Mouse (Mus musculus) brown adipose tissue, adult 24 weeks (tissue): ENCODE measurements around the gene 1700069L16Rik. TPM values are rescaled to one million over a fixed set of nuclear protein-coding genes. Genes with fewer than 3 reads are reported as not detected.

Experiments used
- H3K27ac ChIP-seq: fragments of 200-500 bp; replicated peaks from 2 replicates; pipeline ENCODE4 v1.5.1; 2012; ENCODE audit warnings: low read depth, mild to moderate bottlenecking, low read length
- H3K4me1 ChIP-seq: fragments of 200-500 bp; 2 replicates; pipeline ENCODE4 v1.6.1; 2012; ENCODE audit warnings: low read length, mixed read lengths; ENCODE audit not compliant: control insufficient read depth, insufficient read depth, insufficient read length
- H3K4me3 ChIP-seq: fragments of 200-500 bp; 2 replicates; pipeline ENCODE4 v1.5.1; 2012; ENCODE audit warnings: low read depth, mild to moderate bottlenecking, low read length, moderate library complexity; ENCODE audit not compliant: insufficient read depth
- polyA plus RNA-seq: library from polyadenylated mRNA; stranded (reverse); fragments of >200 nt; gene quantifications from 2 replicates; pipeline ENCODE4 v1.2.4, GENCODE M21; 2012; ENCODE audit not compliant: missing spikeins, insufficient read depth, insufficient read length

Gene 1700069L16Rik
- not detected in 2 replicates for polyA plus RNA-seq

DNA sequence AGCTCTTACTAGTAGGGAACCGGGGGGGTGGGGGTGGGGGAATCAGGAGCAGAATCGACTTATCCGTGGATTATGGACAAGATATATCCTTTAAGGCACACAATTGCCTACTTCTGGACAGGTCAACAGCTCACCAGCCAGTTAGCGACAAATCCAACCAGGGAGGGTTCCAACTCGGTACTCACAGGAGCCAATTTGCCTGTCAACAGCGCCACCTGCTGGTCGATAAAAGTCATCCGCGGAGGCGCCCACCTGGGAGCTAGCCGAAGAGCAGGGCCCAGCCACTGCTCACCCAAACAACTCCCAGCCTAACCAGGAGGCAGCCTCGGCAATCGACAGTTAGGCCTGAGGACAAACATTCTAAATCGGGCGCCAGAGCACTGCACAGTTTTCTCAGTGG, at the start of gene 1700069L16Rik:
Gene 1700069L16Rik, minus strand, starts transcription at position 327 of the 400 bp plus-strand sequence.
- no peak within 1 kb of the TSS for H3K27ac ChIP-seq

DNA sequence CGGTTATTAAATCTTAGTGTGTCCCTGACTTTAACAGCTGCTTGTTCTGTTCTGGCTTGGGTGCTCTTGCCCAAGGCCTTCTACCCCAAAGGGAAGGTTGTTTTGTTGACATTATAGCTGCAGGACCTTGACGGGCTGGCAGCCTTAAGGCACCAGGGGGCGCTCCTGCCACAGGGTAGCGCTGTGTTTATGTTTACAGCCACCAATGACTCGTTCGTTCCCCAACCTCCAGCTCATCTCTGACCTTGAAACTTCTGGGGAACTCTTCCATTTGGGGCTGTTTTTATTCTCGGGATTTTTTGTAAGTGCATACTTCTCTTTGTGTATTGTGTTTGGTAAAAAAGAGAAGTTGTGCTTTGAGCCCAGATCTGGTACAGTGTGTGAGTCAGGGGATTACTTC, 49.1 kb upstream of the 1700069L16Rik start:
- no peak overlapping the region for H3K27ac ChIP-seq
- peaks cover 5% of the 10 kb centered on the region; the same call in 1 of the 2 replicates for H3K4me1 ChIP-seq
- peak overlapping the region; percentile 92 for H3K4me3 ChIP-seq

More for the DNA sequence above, at the start of gene 1700069L16Rik:
- Histone ChIP-seq H3K4me1 (no peaks in the 10 kb centered on the region), H3K4me3 (no peak within 1 kb of the TSS)

DNA sequence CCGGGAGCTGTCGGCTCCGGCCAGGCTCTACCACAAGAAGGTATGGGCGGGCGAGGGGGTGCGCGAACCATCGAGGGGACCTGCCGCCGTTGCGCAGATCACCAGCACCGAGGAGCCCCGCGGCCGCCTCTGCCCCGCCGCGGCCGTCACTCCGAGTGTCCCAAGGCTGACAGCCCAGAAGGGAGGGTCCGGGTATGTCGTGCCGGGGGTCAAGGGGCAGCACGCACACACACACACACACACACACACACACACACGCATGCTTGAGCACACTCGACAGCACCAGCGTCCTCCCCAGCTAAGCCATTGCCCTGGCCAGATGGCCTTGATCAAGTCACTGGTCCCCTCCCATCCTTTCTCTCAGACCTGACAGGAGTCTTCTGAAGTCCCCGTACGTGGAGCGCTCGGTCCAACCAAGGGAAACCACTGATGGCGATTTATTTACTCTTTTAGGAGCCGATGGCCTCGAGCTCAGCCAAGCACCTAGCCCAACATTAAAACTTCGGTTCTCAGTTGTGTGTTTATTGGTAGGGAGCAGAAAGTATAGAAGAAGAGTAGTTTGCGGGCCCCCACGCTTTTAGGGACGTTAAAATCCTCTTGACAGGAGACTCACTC, 48.4 kb upstream of the 1700069L16Rik start:
- peaks cover 5% of the 10 kb centered on the region; the same call in 1 of the 2 replicates for H3K4me1 ChIP-seq
- peak overlapping the region; percentile 92 for H3K4me3 ChIP-seq
- peak overlapping the region; percentile 15; the same call in 1 of the 2 replicates for H3K27ac ChIP-seq

DNA sequence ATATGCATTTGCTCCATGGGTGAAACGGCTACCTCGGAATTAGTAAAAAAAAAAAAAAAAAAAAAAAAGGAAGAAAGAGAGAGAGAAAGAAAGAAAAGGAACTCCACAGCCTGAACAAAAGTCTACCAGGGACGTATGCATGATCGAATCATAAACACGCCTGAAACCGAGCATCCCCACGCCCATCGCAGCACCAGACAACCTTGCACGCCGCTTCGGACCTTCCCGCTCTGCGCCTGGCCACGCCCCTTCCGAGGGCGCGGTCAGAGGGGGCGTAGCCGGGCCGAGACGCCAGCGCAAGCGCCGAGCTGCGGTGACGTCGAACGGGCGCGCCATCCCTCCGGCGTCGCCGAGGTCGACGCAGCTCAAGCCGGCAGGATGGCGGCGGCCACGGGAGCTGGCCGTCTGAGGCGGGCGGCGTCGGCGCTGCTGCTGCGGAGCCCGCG, 47.9 kb upstream of the 1700069L16Rik start, which contains the start of the genes Sart3 and Iscu:
Gene Sart3, minus strand, starts transcription at position 61 of the 446 bp plus-strand sequence.
Gene Iscu, plus strand, starts transcription at position 299 of the 446 bp plus-strand sequence.
- Histone ChIP-seq H3K4me1 (peaks cover 5% of the 10 kb centered on the region; the same call in 1 of the 2 replicates), H3K4me3 (peak within 1 kb of the TSS; percentile 93), H3K27ac (peak within 1 kb of the TSS; percentile 99)

DNA sequence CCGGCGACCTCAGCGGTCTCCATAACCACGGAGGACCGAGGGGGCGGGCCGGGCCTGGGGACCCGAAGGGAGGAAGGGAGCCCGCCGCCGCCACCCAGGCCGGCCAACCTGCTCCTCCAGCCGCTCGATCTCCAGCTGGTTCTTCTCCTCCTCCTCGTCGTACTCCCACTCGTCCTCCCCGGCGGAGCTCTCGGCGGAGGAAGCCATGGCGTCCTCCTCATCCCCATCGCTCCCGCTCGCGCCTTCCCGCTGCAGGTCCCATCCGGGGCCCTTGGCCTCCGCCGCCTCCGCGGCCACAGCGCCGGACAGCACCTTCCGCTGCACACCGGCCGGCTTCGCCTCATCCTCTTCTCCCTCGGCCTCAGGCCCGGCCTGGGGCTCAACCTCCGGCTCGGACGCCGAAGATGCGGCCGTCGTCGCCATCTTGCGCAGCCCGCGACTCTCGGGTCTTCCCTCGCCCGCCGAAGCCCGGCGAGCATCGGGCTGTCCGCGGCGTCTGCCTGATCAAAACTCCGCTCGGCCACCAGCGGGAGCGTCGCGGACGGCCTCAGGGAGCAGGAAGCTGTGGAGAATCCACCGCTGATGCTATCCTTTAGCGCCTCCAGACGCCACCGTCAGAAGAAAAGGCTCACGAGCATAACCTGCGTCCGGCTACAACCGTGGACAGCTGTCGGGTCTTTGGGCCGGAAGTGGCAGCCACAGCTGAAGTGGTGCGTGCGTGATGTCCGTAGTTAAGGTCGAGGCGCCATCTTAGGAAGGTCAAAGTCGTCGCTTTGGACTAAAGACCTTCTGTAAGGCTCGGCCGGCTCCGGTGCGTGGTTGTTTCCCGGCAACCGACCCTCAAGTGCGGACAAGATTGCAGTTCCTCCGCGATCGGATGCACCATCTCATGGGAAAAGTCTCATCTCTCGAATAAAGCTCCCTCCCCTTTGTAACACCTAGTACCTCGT, 46.9 kb upstream of the 1700069L16Rik start:
- H3K4me3 ChIP-seq: peak overlapping the region; percentile 93
- H3K4me1 ChIP-seq: peaks cover 5% of the 10 kb centered on the region; the same call in 1 of the 2 replicates
- peak overlapping the region; percentile 99 for H3K27ac ChIP-seq

DNA sequence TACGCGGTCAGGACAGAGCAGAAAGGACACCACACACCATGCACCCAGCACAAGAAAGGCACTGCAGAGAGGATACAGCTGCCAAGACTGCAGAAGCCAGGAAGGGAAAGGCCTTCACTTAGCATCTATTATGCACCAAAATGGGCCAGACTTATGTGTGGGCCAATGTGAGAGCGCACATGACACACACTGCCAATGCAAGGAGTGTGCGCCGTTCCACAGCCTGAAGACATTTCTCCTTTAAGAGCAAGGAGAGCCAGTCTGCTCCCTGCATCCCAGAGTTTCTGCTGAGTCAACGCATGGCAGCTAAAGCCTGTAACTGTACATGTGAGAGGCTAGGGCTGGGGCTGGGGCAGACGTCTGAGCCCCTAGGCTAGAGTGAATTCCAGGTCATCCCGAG, 44.2 kb upstream of the 1700069L16Rik start:
- H3K27ac ChIP-seq: no peak overlapping the region
- H3K4me3 ChIP-seq: no peak overlapping the region
- H3K4me1 ChIP-seq: peaks cover 5% of the 10 kb centered on the region; the same call in 1 of the 2 replicates

DNA sequence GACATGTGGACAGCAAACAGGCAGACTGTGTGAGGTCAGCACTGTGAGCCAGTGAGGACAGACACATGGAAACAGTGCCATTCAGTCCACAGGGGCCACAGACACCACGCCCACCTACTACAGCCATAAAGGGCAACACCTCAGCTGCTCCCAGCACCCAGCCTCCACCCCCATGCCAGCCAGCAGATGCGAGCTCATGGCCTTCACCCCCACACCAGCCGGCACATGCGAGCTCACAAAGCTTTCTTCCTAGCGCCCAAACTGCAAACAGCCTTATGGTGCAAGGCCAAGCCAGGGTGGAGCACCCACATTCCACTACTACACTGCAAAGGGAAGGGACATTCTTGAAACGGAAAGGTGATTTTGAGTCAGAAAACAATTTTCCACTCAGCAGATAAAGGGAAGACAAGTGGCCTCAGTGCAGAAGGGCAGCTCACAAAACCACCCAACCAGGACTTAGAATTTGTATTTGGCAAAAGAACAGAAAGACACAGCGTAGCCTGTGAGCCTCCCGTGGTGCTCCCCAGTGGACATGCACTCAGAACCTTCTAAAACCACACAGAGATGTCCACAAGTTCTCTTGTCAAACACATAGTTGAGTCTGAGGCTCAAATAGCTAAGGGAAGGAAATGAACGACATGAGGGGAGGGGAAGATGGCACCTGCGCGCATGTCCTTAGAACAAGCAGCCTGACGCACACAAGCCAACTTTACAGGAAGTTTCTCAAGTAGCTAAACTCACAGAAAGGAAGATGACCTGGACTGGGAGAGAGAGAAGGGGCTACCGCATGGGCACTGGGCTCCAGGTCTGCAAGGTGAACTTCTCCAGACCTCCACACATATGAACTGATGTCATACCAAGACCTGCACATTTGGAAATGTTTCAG, 41.3 kb upstream of the 1700069L16Rik start:
- no peak overlapping the region for H3K27ac ChIP-seq
- H3K4me3 ChIP-seq: no peak overlapping the region

DNA sequence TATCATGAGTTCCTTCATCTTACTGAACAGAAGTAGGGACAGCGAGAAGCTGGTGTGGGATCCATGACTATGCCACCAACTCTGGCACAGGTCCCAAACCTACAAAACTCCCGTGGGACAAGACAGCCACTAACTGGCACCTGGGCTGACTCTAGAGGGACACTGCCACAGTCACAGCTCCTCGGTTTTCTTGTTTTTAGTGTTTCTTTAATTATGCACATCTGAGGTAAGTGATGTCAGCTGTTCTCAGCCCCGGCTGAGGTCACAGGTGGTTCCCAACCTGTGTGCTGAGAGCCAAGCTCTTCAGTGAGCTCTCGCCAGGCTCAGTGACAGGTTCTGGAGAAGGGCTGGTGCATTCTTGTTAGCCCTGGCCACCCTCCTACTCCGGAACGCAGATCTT, 39.9 kb upstream of the 1700069L16Rik start:
- Histone ChIP-seq H3K4me1 (no peaks in the 10 kb centered on the region), H3K4me3 (no peak overlapping the region), H3K27ac (no peak overlapping the region)

More for the DNA sequence above, 41.3 kb upstream of the 1700069L16Rik start:
- peaks cover 5% of the 10 kb centered on the region; the same call in 1 of the 2 replicates for H3K4me1 ChIP-seq

DNA sequence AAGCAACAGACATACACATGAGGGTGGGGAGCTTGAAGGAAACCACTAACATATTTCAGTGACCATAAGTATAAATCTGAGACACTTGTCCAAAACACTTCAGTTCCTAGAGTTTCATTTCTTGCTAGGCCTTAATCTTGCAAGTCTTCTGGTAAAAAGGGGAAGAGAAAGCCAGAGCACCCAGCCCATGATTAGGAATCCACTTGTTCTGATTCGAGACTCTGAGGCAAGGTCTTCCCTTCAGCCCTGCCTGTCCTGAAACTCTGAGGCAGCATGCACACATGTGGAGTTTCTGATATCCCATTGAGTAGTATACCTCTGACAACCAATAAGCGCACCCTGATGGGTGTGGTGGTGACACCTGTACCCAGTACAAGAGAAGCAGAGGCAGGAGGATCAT, 37.0 kb upstream of the 1700069L16Rik start:
- Histone ChIP-seq H3K4me1 (no peaks in the 10 kb centered on the region), H3K27ac (no peak overlapping the region), H3K4me3 (no peak overlapping the region)

DNA sequence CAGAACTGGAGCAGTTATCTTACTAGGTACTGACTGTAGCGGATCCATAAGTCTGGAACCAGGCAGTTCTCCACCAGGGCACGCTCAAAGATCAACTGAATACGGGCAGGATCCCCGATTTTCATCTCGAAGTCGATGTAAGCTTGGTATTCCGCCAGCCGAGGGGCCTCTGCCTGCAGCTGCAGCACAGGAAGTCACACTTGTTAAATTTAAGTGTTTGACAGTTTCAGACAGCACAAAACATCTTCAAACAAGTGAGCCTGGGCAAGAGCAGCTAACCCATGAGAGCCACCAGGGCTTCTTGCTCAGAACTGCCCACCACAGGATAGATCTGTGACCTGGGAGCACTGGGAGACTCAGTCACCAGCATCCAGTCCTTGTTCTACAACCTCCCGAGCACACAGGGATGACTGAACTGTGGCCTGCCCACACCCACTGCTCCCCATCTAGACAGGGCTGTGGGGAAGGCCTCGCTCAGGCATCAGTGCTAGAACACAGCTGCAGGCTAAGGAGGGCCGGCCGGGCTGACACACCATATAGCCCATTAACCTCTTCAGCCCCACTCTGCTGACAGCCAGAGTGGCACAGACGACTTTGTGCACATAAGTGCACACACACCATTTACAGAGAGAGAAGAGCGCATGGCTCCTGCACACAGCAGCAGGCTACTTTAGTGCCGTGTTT, 30.9 kb upstream of the 1700069L16Rik start:
- H3K4me3 ChIP-seq: no peak overlapping the region
- H3K27ac ChIP-seq: no peak overlapping the region
- H3K4me1 ChIP-seq: no peaks in the 10 kb centered on the region

DNA sequence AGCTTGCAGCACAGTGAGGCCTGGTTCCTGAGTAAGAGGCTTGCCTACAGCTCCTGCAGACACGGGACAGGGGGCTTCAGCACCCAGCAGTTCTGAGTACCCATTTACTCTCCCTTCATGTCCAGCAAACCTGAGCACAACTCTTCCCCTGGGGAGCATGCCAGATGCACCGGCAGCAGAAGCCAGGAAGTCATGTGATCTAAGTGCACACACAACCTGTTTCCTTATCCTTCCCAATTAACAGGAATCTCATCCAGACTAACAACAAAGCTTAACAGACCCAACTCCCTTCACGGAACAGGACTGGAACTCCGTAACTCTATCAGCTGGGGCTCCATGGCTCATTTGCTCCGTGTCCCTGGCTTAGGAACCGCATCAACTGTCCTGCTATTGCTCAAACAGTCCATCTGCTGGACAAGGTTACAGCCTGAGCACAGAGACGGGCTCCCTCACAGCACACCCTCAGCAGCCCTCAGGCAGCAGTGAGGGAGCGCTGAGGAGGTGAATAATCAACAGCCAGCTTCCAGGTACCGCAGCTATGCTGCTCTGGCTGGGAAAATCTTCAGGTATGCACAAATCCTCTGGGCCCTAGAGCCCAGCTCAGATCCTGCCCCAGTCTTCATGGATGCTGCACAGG, 27.1 kb upstream of the 1700069L16Rik start:
- no peak overlapping the region for H3K27ac ChIP-seq
- no peaks in the 10 kb centered on the region for H3K4me1 ChIP-seq
- H3K4me3 ChIP-seq: no peak overlapping the region

DNA sequence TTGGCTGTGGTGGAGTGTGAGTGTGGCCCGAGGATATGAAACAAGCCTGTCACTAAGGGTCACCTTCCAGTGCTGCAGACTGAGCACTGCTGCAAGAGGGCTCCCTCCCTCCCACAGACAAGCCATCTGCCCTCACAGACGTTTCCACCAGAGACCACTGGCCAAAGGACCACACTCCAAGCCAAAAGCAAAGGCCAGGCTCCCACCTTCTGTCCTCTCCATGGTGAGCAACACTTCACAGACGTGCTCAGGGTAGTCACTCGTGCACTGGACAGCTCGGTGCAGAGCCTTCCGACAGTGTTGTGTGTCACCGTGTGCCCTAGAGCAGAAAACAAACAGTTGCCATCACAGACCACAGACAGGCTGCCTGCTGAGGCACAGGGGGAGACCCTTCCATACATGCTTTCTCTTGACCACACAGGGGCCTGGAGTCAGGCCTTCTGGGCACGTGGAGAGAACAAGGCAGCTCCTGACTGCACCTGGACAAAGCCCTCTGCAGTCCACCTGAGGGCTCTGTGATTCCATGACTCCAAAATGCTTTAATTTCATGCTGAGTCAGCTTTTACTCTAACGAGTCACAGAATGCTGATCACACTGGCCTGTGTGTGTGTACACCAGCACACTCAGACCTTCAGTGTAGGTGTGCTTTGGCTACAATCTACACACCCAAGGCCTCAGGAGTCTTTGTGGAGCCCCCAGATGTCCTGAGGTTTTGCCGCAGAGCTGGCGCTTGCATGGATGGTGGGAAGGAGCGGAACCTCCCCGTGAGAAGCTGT, 24.2 kb upstream of the 1700069L16Rik start:
- no peaks in the 10 kb centered on the region for H3K4me1 ChIP-seq
- no peak overlapping the region for H3K27ac ChIP-seq
- H3K4me3 ChIP-seq: no peak overlapping the region

DNA sequence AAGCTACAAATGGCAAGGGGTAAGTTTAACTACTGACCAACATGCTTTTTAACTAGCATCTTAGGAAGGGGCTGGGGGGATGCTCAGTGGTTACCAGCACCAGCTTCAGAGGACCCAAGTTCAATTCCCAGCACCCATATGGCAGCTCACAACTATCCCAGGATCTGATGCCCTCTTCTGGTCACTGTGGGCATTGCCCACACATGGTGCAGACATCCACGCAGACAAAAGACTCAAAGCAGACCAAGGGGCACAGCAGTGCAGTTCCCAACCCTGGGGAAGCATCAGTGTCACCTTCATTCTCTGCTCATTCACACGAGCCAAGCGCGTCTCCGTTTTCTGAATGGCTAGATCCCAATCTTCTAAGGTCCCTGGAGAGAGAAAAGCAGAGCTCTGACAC, 23.1 kb upstream of the 1700069L16Rik start:
- no peak overlapping the region for H3K4me3 ChIP-seq
- H3K4me1 ChIP-seq: no peaks in the 10 kb centered on the region
- H3K27ac ChIP-seq: no peak overlapping the region
